Mouse (Mus musculus) hindbrain, embryonic 11.5 days (tissue): ENCODE measurements around the gene Cish. TPM values are rescaled to one million over a fixed set of nuclear protein-coding genes. Genes with fewer than 3 reads are reported as not detected.

ENCODE experiments used
- ATAC-seq: fragments of 200-750 bp; cut with Nextera tagmentation; 2 replicates; pipeline ENCODE4 v1.8.0; 2017; ENCODE audit warnings: mild to moderate bottlenecking, moderate TSS enrichment, moderate library complexity; ENCODE audit not compliant: low FRiP score
- DNase-seq: peaks from one replicate; pipeline ENCODE4 v3.0.0-alpha.2; 2015; ENCODE audit warnings: low spot score
- H3K27ac ChIP-seq: fragments of 300-500 bp; sonication (generic); 2 replicates; pipeline ENCODE4 v1.5.1; 2014; ENCODE audit warnings: mild to moderate bottlenecking, low read depth, low read length
- H3K27me3 ChIP-seq: fragments of 300-500 bp; sonication (generic); 2 replicates; pipeline ENCODE4 v1.6.1; 2014; ENCODE audit warnings: mild to moderate bottlenecking, low read length, moderate library complexity, mixed read lengths; ENCODE audit not compliant: control insufficient read depth, insufficient read depth
- H3K36me3 ChIP-seq: fragments of 300-500 bp; sonication (generic); 2 replicates; pipeline ENCODE4 v1.6.1; 2014; ENCODE audit warnings: mild to moderate bottlenecking, low read length, moderate library complexity, mixed read lengths; ENCODE audit not compliant: control insufficient read depth, insufficient read depth
- H3K4me1 ChIP-seq: fragments of 300-500 bp; sonication (generic); replicated peaks from 2 replicates; pipeline ENCODE4 v1.6.1; 2014; ENCODE audit warnings: low read length, mixed read lengths; ENCODE audit not compliant: control insufficient read depth, insufficient read depth
- H3K4me2 ChIP-seq: fragments of 300-500 bp; sonication (generic); replicated peaks from 2 replicates; pipeline ENCODE4 v1.6.1; 2014; ENCODE audit warnings: mild to moderate bottlenecking, low read depth, low read length
- H3K4me3 ChIP-seq: fragments of 300-500 bp; sonication (generic); 2 replicates; pipeline ENCODE4 v1.5.1; 2014; ENCODE audit warnings: low read depth, low read length
- H3K9ac ChIP-seq: fragments of 300-500 bp; sonication (generic); 2 replicates; pipeline ENCODE4 v1.6.1; 2014; ENCODE audit warnings: low read depth, low read length
- H3K9me3 ChIP-seq: fragments of 300-500 bp; sonication (generic); 2 replicates; pipeline ENCODE4 v1.6.1; 2016; ENCODE audit warnings: low read length; ENCODE audit not compliant: control insufficient read depth
- WGBS: fragments of 180-500 bp; shearing (Covaris S2); extraction: QIAGEN DNeasy Blood & Tissue Kit; methylation state at CpG from one replicate; pipeline ENCODE4 v1.1.7; 2014; 5-methylcytosine and 5-hydroxymethylcytosine counted together
- polyA plus RNA-seq: library from polyadenylated mRNA; unstranded; fragments of >200 nt; fragmentation: Nextera tagmentation; extraction: Ambion mirVana; gene quantifications from 2 replicates; pipeline ENCODE4 v1.2.1, GENCODE M21; 2014

Cish gene
- polyA plus RNA-seq, 1 experiment from 2014 or later = 6.5 TPM

DNA sequence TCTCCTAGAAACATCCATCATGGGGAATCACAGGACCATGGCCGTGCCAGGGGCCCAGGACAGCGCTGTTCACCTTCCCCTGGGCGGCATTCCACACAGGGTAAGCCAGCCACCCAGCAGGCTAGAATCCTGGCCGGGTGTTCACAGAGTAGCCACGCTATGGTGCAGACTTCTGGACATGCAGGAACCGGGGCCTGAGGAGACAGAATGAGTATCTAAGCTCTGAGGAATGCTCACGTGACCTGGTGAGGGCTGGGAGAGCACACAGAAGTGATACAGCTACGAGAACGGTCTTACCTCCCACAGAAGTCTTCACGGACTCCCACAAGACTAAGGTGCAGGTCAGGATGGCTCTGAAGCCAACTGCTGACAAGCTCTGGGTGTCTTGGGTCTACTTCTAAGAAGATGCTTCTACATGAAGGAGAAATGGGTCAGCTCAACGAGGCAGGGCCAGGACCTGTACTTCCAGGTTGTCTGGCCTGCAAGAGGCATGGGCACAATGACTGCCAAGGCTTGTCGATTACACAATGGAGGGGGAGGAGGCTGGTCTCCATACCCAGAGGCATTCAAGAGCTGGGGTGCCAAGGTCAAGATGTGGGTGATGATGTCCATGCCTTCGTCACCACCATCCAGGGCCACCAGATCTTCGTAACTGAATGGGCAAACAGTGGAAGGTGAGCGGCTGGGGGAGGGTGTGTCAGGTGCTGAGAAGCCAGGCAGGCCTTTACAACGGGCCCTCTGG lies 32.2 kb downstream of the Cish start:
- ATAC-seq (no peak), DNase-seq (no peak)
- no peaks in the 10 kb centered on the region for H3K9me3 ChIP-seq
- H3K36me3 ChIP-seq = no peaks in the 10 kb centered on the region
- no peaks in the 10 kb centered on the region for H3K27me3 ChIP-seq
- no peak overlapping the region for H3K4me3 ChIP-seq
- 89% methylated on average over 16 of the region's 16 CpGs for whole genome bisulfite sequencing
- H3K4me1 ChIP-seq = no peaks in the 10 kb centered on the region
- no peak overlapping the region for H3K27ac ChIP-seq
- no peak overlapping the region for H3K9ac ChIP-seq
- no peak overlapping the region for H3K4me2 ChIP-seq

DNA sequence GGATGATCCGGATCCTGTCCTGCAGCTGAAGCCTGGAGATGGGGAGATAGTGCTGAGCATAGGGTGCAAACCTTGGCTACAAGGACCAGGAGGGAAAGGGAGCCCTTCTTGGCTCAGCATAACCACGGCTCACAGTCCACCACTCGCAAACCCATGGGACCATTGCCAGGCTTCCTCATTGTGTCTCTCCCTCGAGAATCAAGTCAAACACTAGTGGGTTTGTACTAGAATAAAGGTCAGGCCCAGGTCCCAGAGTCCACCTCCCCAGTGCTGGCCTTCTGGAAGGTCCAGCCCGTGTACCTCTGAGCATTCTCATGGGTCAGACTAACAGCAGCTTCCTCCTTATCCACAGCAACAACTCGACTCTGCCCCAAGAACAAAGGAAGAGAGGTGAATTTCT lies 35.0 kb downstream of the Cish start:
- Histone ChIP-seq H3K27ac (no peak overlapping the region), H3K9ac (no peak overlapping the region), H3K4me1 (no peaks in the 10 kb centered on the region), H3K36me3 (no peaks in the 10 kb centered on the region), H3K4me3 (no peak overlapping the region), H3K9me3 (no peaks in the 10 kb centered on the region), H3K27me3 (no peaks in the 10 kb centered on the region), H3K4me2 (no peak overlapping the region)
- ATAC-seq (no peak), DNase-seq (no peak)
- 84% methylated on average over 6 of the region's 6 CpGs for WGBS

DNA sequence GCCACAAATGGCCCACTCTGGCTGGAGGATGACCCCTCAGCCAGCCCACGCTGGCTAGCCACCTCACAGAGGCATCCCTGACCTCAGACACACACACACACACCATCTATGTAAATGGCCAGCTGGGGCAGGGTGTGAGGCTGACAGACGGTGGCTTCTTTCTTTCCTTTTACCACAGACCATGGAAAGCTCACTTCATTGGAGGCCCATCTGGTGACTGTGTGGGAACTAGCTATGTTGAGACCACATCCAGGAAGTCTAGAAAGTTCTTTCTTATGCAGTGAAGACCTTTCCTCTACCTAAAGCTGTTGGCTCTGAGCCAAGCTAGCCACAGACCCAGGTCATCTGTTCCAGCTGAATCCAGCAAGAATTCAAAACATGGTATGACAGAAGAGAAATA lies 37.9 kb downstream of the Cish start:
- H3K4me3 ChIP-seq = no peak overlapping the region
- H3K4me1 ChIP-seq = no peaks in the 10 kb centered on the region
- no peak overlapping the region for H3K4me2 ChIP-seq
- no peak for DNase-seq
- WGBS = 55% methylated on average over 2 of the region's 2 CpGs
- no peaks in the 10 kb centered on the region for H3K9me3 ChIP-seq
- H3K27me3 ChIP-seq = no peaks in the 10 kb centered on the region
- no peak for ATAC-seq
- H3K27ac ChIP-seq = no peak overlapping the region
- H3K36me3 ChIP-seq = no peaks in the 10 kb centered on the region
- H3K9ac ChIP-seq = no peak overlapping the region

- DNase-seq (no peak), ATAC-seq (no peak)
- Histone ChIP-seq H3K9ac (no peak overlapping the region), H3K9me3 (no peaks in the 10 kb centered on the region), H3K4me2 (no peak overlapping the region), H3K4me1 (no peaks in the 10 kb centered on the region), H3K4me3 (no peak overlapping the region), H3K27ac (no peak overlapping the region), H3K27me3 (no peaks in the 10 kb centered on the region), H3K36me3 (no peaks in the 10 kb centered on the region)
- WGBS = 89% methylated on average over 6 of the region's 6 CpGs
Measured at GRCm38 (mm10) chr9:107334356-107334755, 38.5 kb downstream of the Cish start.

DNA sequence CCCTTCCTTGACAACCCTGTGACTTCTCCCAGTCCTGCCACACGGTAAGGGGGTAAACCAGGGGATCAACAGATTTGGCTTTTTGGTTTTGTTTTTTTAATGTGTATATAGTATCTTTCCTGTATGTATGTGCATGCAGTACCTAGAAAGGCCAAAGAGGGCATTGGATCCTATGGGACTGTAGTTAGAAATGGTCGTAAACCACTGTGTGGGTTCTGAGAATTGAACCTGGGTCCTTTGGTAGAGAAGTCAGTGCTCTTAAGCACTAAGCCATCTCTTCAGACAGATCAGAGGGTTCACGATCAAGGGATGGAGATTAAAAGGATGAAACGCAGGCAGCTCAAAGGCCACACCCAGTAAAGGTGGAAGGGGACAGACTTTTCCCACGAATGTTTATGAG lies 39.2 kb downstream of the Cish start:
- no peaks in the 10 kb centered on the region for H3K9me3 ChIP-seq
- H3K4me3 ChIP-seq = no peak overlapping the region
- no peaks in the 10 kb centered on the region for H3K27me3 ChIP-seq
- H3K4me2 ChIP-seq = no peak overlapping the region
- DNase-seq (no peak), ATAC-seq (no peak)
- no peaks in the 10 kb centered on the region for H3K36me3 ChIP-seq
- WGBS = 81% methylated on average over 5 of the region's 5 CpGs
- H3K27ac ChIP-seq = no peak overlapping the region
- H3K4me1 ChIP-seq = no peaks in the 10 kb centered on the region
- H3K9ac ChIP-seq = no peak overlapping the region

DNA sequence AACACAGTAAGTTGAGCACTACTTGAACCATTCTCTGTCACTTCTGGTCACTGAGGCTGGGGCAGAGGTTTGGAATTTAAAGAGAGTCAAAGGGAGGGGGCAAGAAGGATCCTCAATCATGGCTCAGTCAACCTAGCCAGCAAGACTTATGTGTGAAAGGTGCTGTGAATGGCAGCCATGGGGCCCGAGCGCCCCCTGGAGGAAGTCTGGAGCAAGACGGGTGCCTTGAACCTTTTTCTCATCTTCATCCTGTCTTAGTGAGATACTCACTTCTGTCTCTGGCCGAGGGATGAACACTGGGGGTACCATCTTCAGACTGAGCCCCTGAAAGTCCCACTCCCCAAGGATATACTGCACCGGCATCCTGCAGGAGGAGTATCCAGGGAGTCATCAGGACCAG lies 40.1 kb downstream of the Cish start:
- no peak overlapping the region for H3K9ac ChIP-seq
- H3K4me2 ChIP-seq = no peak overlapping the region
- 17% methylated on average over 5 of the region's 5 CpGs for WGBS
- H3K27ac ChIP-seq = no peak overlapping the region
- H3K36me3 ChIP-seq = no peaks in the 10 kb centered on the region
- DNase-seq (peak; percentile 73), ATAC-seq (no peak)
- no peaks in the 10 kb centered on the region for H3K27me3 ChIP-seq
- H3K9me3 ChIP-seq = no peaks in the 10 kb centered on the region
- H3K4me3 ChIP-seq = no peak overlapping the region
- H3K4me1 ChIP-seq = no peaks in the 10 kb centered on the region

- ATAC-seq (no peak), DNase-seq (no peak)
- no peak overlapping the region for H3K27ac ChIP-seq
- H3K4me1 ChIP-seq = no peaks in the 10 kb centered on the region
- no peaks in the 10 kb centered on the region for H3K36me3 ChIP-seq
- no peak overlapping the region for H3K9ac ChIP-seq
- 85% methylated on average over 6 of the region's 6 CpGs for WGBS
- no peak overlapping the region for H3K4me3 ChIP-seq
- no peaks in the 10 kb centered on the region for H3K27me3 ChIP-seq
- H3K9me3 ChIP-seq = no peaks in the 10 kb centered on the region
- H3K4me2 ChIP-seq = no peak overlapping the region
Measured at GRCm38 (mm10) chr9:107336386-107336785, 40.6 kb downstream of the Cish start.

GRCm38 (mm10) chr9:107338172-107338883 lies 42.5 kb downstream of the Cish start, which contains the start of gene Hemk1:
Gene Hemk1, minus strand, starts transcription at chr9:107338350.
- ATAC-seq (peak; percentile 73; the same call in 1 of the 2 replicates), DNase-seq (peak; percentile 86)
- H3K4me3 ChIP-seq = peak within 1 kb of the TSS; percentile 64
- no peaks in the 10 kb centered on the region for H3K9me3 ChIP-seq
- peak within 1 kb of the TSS; percentile 86 for H3K9ac ChIP-seq
- no peaks in the 10 kb centered on the region for H3K4me1 ChIP-seq
- peak within 1 kb of the TSS; percentile 51 for H3K27ac ChIP-seq
- H3K36me3 ChIP-seq = no peaks in the 10 kb centered on the region
- H3K27me3 ChIP-seq = 0 out of 2 replicates have a peak, but pooled peaks cover 5% of the 10 kb centered on the region
- H3K4me2 ChIP-seq = peak within 1 kb of the TSS; percentile 78
- WGBS = 5% methylated on average over 30 of the region's 30 CpGs
